Comparison of ENCODE assay signal across 7 mouse cellular contexts in the genomic region with DNA sequence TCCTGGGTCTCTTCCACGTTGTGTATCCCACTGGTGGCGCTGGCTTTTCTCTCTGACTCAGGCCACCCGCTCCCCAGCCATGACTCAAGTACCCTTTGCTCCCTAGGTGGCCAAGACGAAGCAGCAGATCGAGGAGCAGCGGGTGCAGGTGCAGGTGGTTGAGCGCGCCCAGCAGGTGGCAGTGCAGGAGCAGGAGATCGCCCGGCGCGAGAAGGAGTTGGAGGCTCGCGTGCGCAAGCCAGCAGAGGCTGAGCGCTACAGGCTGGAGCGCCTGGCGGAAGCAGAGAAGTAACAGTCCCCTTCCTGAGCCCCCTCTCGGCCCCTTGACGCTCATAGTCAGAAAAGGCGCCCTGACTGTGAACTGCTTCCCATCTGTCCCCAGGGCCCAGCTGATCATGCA. TPM values are rescaled to one million over a fixed set of nuclear protein-coding genes. Genes with fewer than 3 reads are reported as not detected.
DNase-seq lines count a peak whose midpoint lies in the region; ATAC-seq lines count a peak whose summit lies in the region.

No protein-coding gene starts in this region.

- H3K27ac ChIP-seq in intestine, embryonic 16.5 days (ENCODE audit: low read length): peak overlapping the region; percentile 51
- H3K27ac ChIP-seq in limb, embryonic 13.5 days: no peak overlapping the region
- no peak overlapping the region for H3K27ac ChIP-seq in midbrain, embryonic 14.5 days (replicated peaks; ENCODE audit: low read depth, low read length)

- 3% methylated on average over 21 of the region's 21 CpGs for WGBS in intestine, embryonic 16.5 days
- 2% methylated on average over 21 of the region's 21 CpGs for WGBS in limb, embryonic 13.5 days
- 3% methylated on average over 21 of the region's 21 CpGs for WGBS in midbrain, embryonic 14.5 days

- no peaks in the 10 kb centered on the region for H3K9me3 ChIP-seq in intestine, embryonic 16.5 days (ENCODE audit: control insufficient read depth, low read length)
- no peaks in the 10 kb centered on the region for H3K9me3 ChIP-seq in limb, embryonic 13.5 days
- H3K9me3 ChIP-seq in midbrain, embryonic 14.5 days (ENCODE audit: control insufficient read depth, low read length): no peaks in the 10 kb centered on the region

- peaks cover 27% of the 10 kb centered on the region for H3K36me3 ChIP-seq in intestine, embryonic 16.5 days (ENCODE audit: control insufficient read depth, insufficient read depth, low read length)
- H3K36me3 ChIP-seq in limb, embryonic 13.5 days: peaks cover 71% of the 10 kb centered on the region
- peaks cover 78% of the 10 kb centered on the region for H3K36me3 ChIP-seq in midbrain, embryonic 14.5 days (ENCODE audit: control insufficient read depth, insufficient read depth, low read length)

- H3K9ac ChIP-seq in intestine, embryonic 16.5 days (ENCODE audit: low read depth, low read length): peak overlapping the region; percentile 52; the same call in 1 of the 2 replicates
- H3K9ac ChIP-seq in limb, embryonic 13.5 days: peak overlapping the region; percentile 39; the same call in 1 of the 2 replicates
- H3K9ac ChIP-seq in midbrain, embryonic 14.5 days (replicated peaks; ENCODE audit: low read length): no peak overlapping the region

- H3K4me1 ChIP-seq in intestine, embryonic 16.5 days (ENCODE audit: control insufficient read depth, insufficient read depth, low read length): peaks cover 24% of the 10 kb centered on the region
- peaks cover 30% of the 10 kb centered on the region for H3K4me1 ChIP-seq in limb, embryonic 13.5 days
- peaks cover 11% of the 10 kb centered on the region for H3K4me1 ChIP-seq in midbrain, embryonic 14.5 days (ENCODE audit: control insufficient read depth, insufficient read depth, low read length)

- ATAC-seq in intestine, embryonic 16.5 days: peak; percentile 85
- peak; percentile 75 for ATAC-seq in limb, embryonic 13.5 days (ENCODE audit: low FRiP score, low read depth)
- ATAC-seq in midbrain, embryonic 14.5 days (ENCODE audit: low FRiP score, low TSS enrichment): peak; percentile 65; the same call in 1 of the 2 replicates

- H3K4me3 ChIP-seq in intestine, embryonic 16.5 days (ENCODE audit: low read length): peak overlapping the region; percentile 11; the same call in 1 of the 2 replicates
- peak overlapping the region; percentile 16; the same call in 1 of the 2 replicates for H3K4me3 ChIP-seq in limb, embryonic 13.5 days
- H3K4me3 ChIP-seq in midbrain, embryonic 14.5 days (replicated peaks; ENCODE audit: low read depth, low read length): no peak overlapping the region

- intact Hi-C loops in gastrocnemius, postnatal 36 days (cut with DNase I): loop anchor here (2.0 to 5.0 kb wide), 2 partner anchors 43 to 87 kb away; no protein-coding TSS in a partner anchor

- H3K4me2 ChIP-seq in intestine, embryonic 16.5 days (ENCODE audit: low read depth, low read length): peak overlapping the region; percentile 33
- H3K4me2 ChIP-seq in limb, embryonic 13.5 days (replicated peaks): peak overlapping the region; percentile 48
- 0 out of 2 replicates have a peak overlapping the region, but pooled peaks have one; percentile 6 for H3K4me2 ChIP-seq in midbrain, embryonic 14.5 days (ENCODE audit: low read length)

- DNase-seq in adrenal gland, adult 8-10 months: peak; percentile 80
- peak; percentile 86 for DNase-seq in embryo, embryonic 10.5 days (ENCODE audit: low spot score)
- peak; percentile 70 to 75 for DNase-seq in gastrocnemius, postnatal 36 days
- peak; percentile 91 for DNase-seq in midbrain, embryonic 14.5 days
- DNase-seq in spleen, postnatal 10 days (ENCODE audit: low spot score in 2 of 2): peak; percentile 87 to 95

- H3K27me3 ChIP-seq in intestine, embryonic 16.5 days (replicated peaks; ENCODE audit: control insufficient read depth, insufficient read depth, low read length): no peaks in the 10 kb centered on the region
- no peaks in the 10 kb centered on the region for H3K27me3 ChIP-seq in limb, embryonic 13.5 days
- no peaks in the 10 kb centered on the region for H3K27me3 ChIP-seq in midbrain, embryonic 14.5 days (ENCODE audit: control insufficient read depth, insufficient read depth, low read length)

RNA-seq across cellular contexts. Expression of a gene that starts 6.7 kb away (rescaled TPM):
- total RNA-seq in adrenal gland, adult 8-10 months (2022): 100 to 1,000 TPM in 2 of 4 experiments, 10 to 100 TPM in 2; 57.2 to 117 (median 94.8) TPM
- 10 to 100 TPM; 44.0 to 44.1 TPM for total RNA-seq in gastrocnemius, postnatal 36 days (2021)
- 56.9 and 58.5 TPM in 2 replicates for polyA plus RNA-seq in intestine, embryonic 16.5 days (2015; fragmentation: Nextera tagmentation; extraction: Ambion mirVana)
- 50.2 and 57.5 TPM in 2 replicates for polyA plus RNA-seq in limb, embryonic 13.5 days (2015; fragmentation: Nextera tagmentation; extraction: Ambion mirVana)
- polyA plus RNA-seq in midbrain, embryonic 14.5 days (2014; fragmentation: Nextera tagmentation; extraction: Ambion mirVana): 59.9 and 74.0 TPM in 2 replicates

RNA-seq across cellular contexts. Expression of a gene that starts 8.3 kb away (rescaled TPM):
- 10 to 100 TPM in 3 of 4 experiments, 1 to 10 TPM in 1; 8.3 to 19.3 (median 13.7) TPM for total RNA-seq in adrenal gland, adult 8-10 months (2022)
- 1 to 10 TPM; 5.3 to 5.4 TPM for total RNA-seq in gastrocnemius, postnatal 36 days (2021)
- 16.0 and 16.2 TPM in 2 replicates for polyA plus RNA-seq in intestine, embryonic 16.5 days (2015; fragmentation: Nextera tagmentation; extraction: Ambion mirVana)
- 13.7 and 14.7 TPM in 2 replicates for polyA plus RNA-seq in limb, embryonic 13.5 days (2015; fragmentation: Nextera tagmentation; extraction: Ambion mirVana)
- polyA plus RNA-seq in midbrain, embryonic 14.5 days (2014; fragmentation: Nextera tagmentation; extraction: Ambion mirVana): 3.3 and 4.0 TPM in 2 replicates

RNA-seq across cellular contexts. Expression of a gene that starts 8.4 kb away (rescaled TPM):
- total RNA-seq in adrenal gland, adult 8-10 months (2022): 100 to 1,000 TPM; 141 to 168 (median 159) TPM
- 10 to 100 TPM; 34.7 to 38.6 TPM for total RNA-seq in gastrocnemius, postnatal 36 days (2021)
- polyA plus RNA-seq in intestine, embryonic 16.5 days (2015; fragmentation: Nextera tagmentation; extraction: Ambion mirVana): 559 and 622 TPM in 2 replicates
- 1,168 and 1,170 TPM in 2 replicates for polyA plus RNA-seq in limb, embryonic 13.5 days (2015; fragmentation: Nextera tagmentation; extraction: Ambion mirVana)
- polyA plus RNA-seq in midbrain, embryonic 14.5 days (2014; fragmentation: Nextera tagmentation; extraction: Ambion mirVana): 1,880 and 2,054 TPM in 2 replicates

RNA-seq across cellular contexts. Expression of a gene that starts 11.6 kb away (rescaled TPM):
- total RNA-seq in adrenal gland, adult 8-10 months (2022): 10 to 100 TPM; 20.9 to 28.2 (median 24.1) TPM
- total RNA-seq in gastrocnemius, postnatal 36 days (2021): 1 to 10 TPM; 2.9 to 3.5 TPM
- 10.0 and 11.8 TPM in 2 replicates for polyA plus RNA-seq in intestine, embryonic 16.5 days (2015; fragmentation: Nextera tagmentation; extraction: Ambion mirVana)
- polyA plus RNA-seq in limb, embryonic 13.5 days (2015; fragmentation: Nextera tagmentation; extraction: Ambion mirVana): 13.5 and 15.5 TPM in 2 replicates
- polyA plus RNA-seq in midbrain, embryonic 14.5 days (2014; fragmentation: Nextera tagmentation; extraction: Ambion mirVana): 7.3 and 8.2 TPM in 2 replicates

RNA-seq across cellular contexts. Expression of a gene that starts 31.4 kb away (rescaled TPM):
- total RNA-seq in adrenal gland, adult 8-10 months (2022): 1 to 10 TPM; 2.5 to 5.4 (median 5.0) TPM
- total RNA-seq in gastrocnemius, postnatal 36 days (2021): 1 to 10 TPM; 1.6 to 2.0 TPM
- 47.7 and 51.7 TPM in 2 replicates for polyA plus RNA-seq in intestine, embryonic 16.5 days (2015; fragmentation: Nextera tagmentation; extraction: Ambion mirVana)
- polyA plus RNA-seq in limb, embryonic 13.5 days (2015; fragmentation: Nextera tagmentation; extraction: Ambion mirVana): 54.9 and 55.1 TPM in 2 replicates
- 14.5 and 20.2 TPM in 2 replicates for polyA plus RNA-seq in midbrain, embryonic 14.5 days (2014; fragmentation: Nextera tagmentation; extraction: Ambion mirVana)
